Mouse (Mus musculus) hindlimb bud, embryonic 11.5 days (tissue): ENCODE measurements at regions not wholly inside any gene's neighbourhood (a gene's known extent, or its start where the extent isn't known, plus 50 kb on each side); places are given as distances from the start of the nearest gene placed in this dataset.

ENCODE experiments used
- DNase-seq: peaks from one replicate; pipeline ENCODE4 v3.0.0-alpha.2; 2012; ENCODE audit warnings: low read depth, low spot score; ENCODE audit errors: extremely low spot score

GRCm38 (mm10) chr14:39532689-39533088 lies 59.8 kb upstream of the Nrg3 start:
- DNase-seq, result peak; percentile 3
